Comparison of ENCODE assay signal across 8 mouse cellular contexts in the genomic region with DNA sequence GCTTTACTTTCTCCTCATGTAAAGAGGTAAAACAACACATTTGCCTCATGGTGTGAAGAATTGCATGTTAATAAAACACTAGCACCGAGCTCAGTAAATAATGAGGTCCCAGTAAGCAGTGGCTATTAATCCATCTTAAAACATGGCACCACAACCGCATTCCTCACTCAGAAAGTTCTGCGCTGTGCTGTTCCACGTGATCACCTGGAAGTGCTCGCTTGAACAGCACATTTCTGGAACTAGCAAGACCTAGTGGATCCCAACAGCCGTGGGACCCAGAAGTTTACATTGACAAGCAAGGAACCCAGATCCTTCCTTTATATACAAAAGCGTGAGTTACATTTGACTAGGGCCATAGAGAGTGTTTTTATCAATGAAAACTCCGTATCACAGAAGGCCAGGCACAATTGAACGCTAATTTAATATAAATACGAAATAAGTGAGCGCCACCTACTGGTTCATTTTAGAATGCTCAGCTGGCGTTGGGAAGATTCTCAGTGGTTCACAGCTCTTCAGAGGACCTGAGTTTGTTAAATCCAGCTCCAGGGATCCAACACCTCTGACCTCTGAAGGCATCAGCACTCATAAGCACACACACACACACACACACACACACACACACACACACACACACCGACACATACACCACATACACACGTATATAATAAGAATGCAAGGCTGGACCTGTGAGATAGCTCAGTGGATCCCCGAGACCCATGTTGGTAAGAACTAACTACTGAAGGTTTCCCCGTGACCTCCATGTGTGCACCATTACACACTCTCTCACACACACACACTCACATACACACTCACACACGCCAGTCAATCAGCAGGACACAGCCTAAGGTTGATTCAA. TPM values are rescaled to one million over a fixed set of nuclear protein-coding genes. Genes with fewer than 3 reads are reported as not detected.
A peak's percentile ranks its signal among the peaks of the same experiment; 100 is the strongest.
DNase-seq lines count a peak whose midpoint lies in the region; ATAC-seq and TF ChIP-seq lines count a peak whose summit lies in the region.

No protein-coding gene starts in this region.

- DNase-seq in heart, postnatal 25 days (ENCODE audit: low spot score), result no peak
- peak; percentile 20 for DNase-seq in adrenal gland, postnatal 25 days
- DNase-seq in hindbrain, postnatal 0 days (ENCODE audit: low spot score), result peak; percentile 88
- DNase-seq in thymus, postnatal 0 days (ENCODE audit: low spot score), result peak; percentile 63

- H3K9me3 ChIP-seq in heart, embryonic 11.5 days (replicated peaks; ENCODE audit: control insufficient read depth, low read length), result no peaks in the 10 kb centered on the region
- no peaks in the 10 kb centered on the region for H3K9me3 ChIP-seq in forebrain, embryonic 12.5 days
- H3K9me3 ChIP-seq in hindbrain, postnatal 0 days (ENCODE audit: low read length), result no peaks in the 10 kb centered on the region
- no peaks in the 10 kb centered on the region for H3K9me3 ChIP-seq in limb, embryonic 13.5 days
- no peaks in the 10 kb centered on the region for H3K9me3 ChIP-seq in midbrain, embryonic 12.5 days

- peak overlapping the region; percentile 42 for H3K4me2 ChIP-seq in heart, embryonic 11.5 days
- peak overlapping the region; percentile 32 for H3K4me2 ChIP-seq in forebrain, embryonic 12.5 days
- peak overlapping the region; percentile 41 for H3K4me2 ChIP-seq in hindbrain, postnatal 0 days (ENCODE audit: low read depth, low read length)
- peak overlapping the region; percentile 52 for H3K4me2 ChIP-seq in limb, embryonic 13.5 days (replicated peaks)
- H3K4me2 ChIP-seq in midbrain, embryonic 12.5 days (replicated peaks), result peak overlapping the region; percentile 33

- H3K4me1 ChIP-seq in heart, embryonic 11.5 days (ENCODE audit: control insufficient read depth, insufficient read depth, low read length), result no peaks in the 10 kb centered on the region
- peaks cover 5% of the 10 kb centered on the region; the same call in 1 of the 2 replicates for H3K4me1 ChIP-seq in forebrain, embryonic 12.5 days
- H3K4me1 ChIP-seq in hindbrain, postnatal 0 days (ENCODE audit: insufficient read depth, low read length), result 0 out of 2 replicates have a peak, but pooled peaks cover 4% of the 10 kb centered on the region
- peaks cover 8% of the 10 kb centered on the region for H3K4me1 ChIP-seq in limb, embryonic 13.5 days
- H3K4me1 ChIP-seq in midbrain, embryonic 12.5 days, result peaks cover 5% of the 10 kb centered on the region; the same call in 1 of the 2 replicates

- H3K9ac ChIP-seq in heart, embryonic 11.5 days (ENCODE audit: low read depth, low read length), result no peak overlapping the region
- no peak overlapping the region for H3K9ac ChIP-seq in forebrain, embryonic 12.5 days
- no peak overlapping the region for H3K9ac ChIP-seq in hindbrain, postnatal 0 days (replicated peaks; ENCODE audit: low read length)
- H3K9ac ChIP-seq in limb, embryonic 13.5 days, result no peak overlapping the region
- no peak overlapping the region for H3K9ac ChIP-seq in midbrain, embryonic 12.5 days (replicated peaks)

- no peaks in the 10 kb centered on the region for H3K36me3 ChIP-seq in heart, embryonic 11.5 days (ENCODE audit: control insufficient read depth, insufficient read depth, low read length)
- no peaks in the 10 kb centered on the region for H3K36me3 ChIP-seq in forebrain, embryonic 12.5 days (replicated peaks)
- no peaks in the 10 kb centered on the region for H3K36me3 ChIP-seq in hindbrain, postnatal 0 days (ENCODE audit: insufficient read depth, low read length)
- no peaks in the 10 kb centered on the region for H3K36me3 ChIP-seq in limb, embryonic 13.5 days
- H3K36me3 ChIP-seq in midbrain, embryonic 12.5 days, result no peaks in the 10 kb centered on the region

- no peaks in the 10 kb centered on the region for H3K27me3 ChIP-seq in heart, embryonic 11.5 days (ENCODE audit: control insufficient read depth, insufficient read depth, low read length)
- 0 out of 2 replicates have a peak, but pooled peaks cover 3% of the 10 kb centered on the region for H3K27me3 ChIP-seq in forebrain, embryonic 12.5 days
- H3K27me3 ChIP-seq in hindbrain, postnatal 0 days (ENCODE audit: insufficient read depth, low read length), result no peaks in the 10 kb centered on the region
- no peaks in the 10 kb centered on the region for H3K27me3 ChIP-seq in limb, embryonic 13.5 days
- no peaks in the 10 kb centered on the region for H3K27me3 ChIP-seq in midbrain, embryonic 12.5 days

- H3K27ac ChIP-seq in heart, embryonic 11.5 days (ENCODE audit: low read depth, low read length), result no peak overlapping the region
- H3K27ac ChIP-seq in forebrain, embryonic 12.5 days, result no peak overlapping the region
- H3K27ac ChIP-seq in hindbrain, postnatal 0 days, result no peak overlapping the region
- H3K27ac ChIP-seq in limb, embryonic 13.5 days, result no peak overlapping the region
- H3K27ac ChIP-seq in midbrain, embryonic 12.5 days (replicated peaks), result no peak overlapping the region

- WGBS in heart, embryonic 11.5 days (ENCODE audit: insufficient replicate concordance), result 38% methylated on average over 17 of the region's 17 CpGs
- WGBS in forebrain, embryonic 12.5 days, result 36% methylated on average over 17 of the region's 17 CpGs
- WGBS in hindbrain, postnatal 0 days, result 32% methylated on average over 17 of the region's 17 CpGs
- 30% methylated on average over 17 of the region's 17 CpGs for WGBS in limb, embryonic 13.5 days
- WGBS in midbrain, embryonic 12.5 days, result 38% methylated on average over 17 of the region's 17 CpGs

- no peak for ATAC-seq in heart, embryonic 11.5 days (replicated peaks; ENCODE audit: insufficient number of reproducible peaks, low FRiP score, low TSS enrichment)
- peak; percentile 42; the same call in 1 of the 2 replicates for ATAC-seq in forebrain, embryonic 12.5 days (ENCODE audit: low FRiP score)
- ATAC-seq in hindbrain, postnatal 0 days, result peak; percentile 36; the same call in 1 of the 2 replicates
- ATAC-seq in limb, embryonic 13.5 days (ENCODE audit: low FRiP score, low read depth), result no peak
- peak; percentile 50 for ATAC-seq in midbrain, embryonic 12.5 days (ENCODE audit: low FRiP score, low read depth)

- peak; percentile 73 for TF ChIP-seq CTCF in hindbrain, postnatal 0 days (IDR thresholded peaks at IDR 0.05; ENCODE audit: low read depth)

- intact Hi-C loops in heart, postnatal 25 days (cut with DNase I), result no loop called here

- no peak overlapping the region for H3K4me3 ChIP-seq in heart, embryonic 11.5 days (ENCODE audit: low read depth, low read length)
- no peak overlapping the region for H3K4me3 ChIP-seq in forebrain, embryonic 12.5 days (replicated peaks)
- H3K4me3 ChIP-seq in hindbrain, postnatal 0 days (ENCODE audit: low read length), result no peak overlapping the region
- H3K4me3 ChIP-seq in limb, embryonic 13.5 days, result peak overlapping the region; percentile 25
- no peak overlapping the region for H3K4me3 ChIP-seq in midbrain, embryonic 12.5 days

RNA-seq across cellular contexts. Expression of a gene that starts 25.5 kb away (rescaled TPM):
- polyA plus RNA-seq in heart, embryonic 11.5 days (2014; fragmentation: Nextera tagmentation; extraction: Ambion mirVana), result 538 and 603 TPM in 2 replicates
- 100 to 1,000 TPM; 397 to 416 TPM for total RNA-seq in heart, postnatal 25 days (2021)
- total RNA-seq in adrenal gland, postnatal 25 days (2021), result 598 and 671 TPM in 2 replicates
- polyA plus RNA-seq in forebrain, embryonic 12.5 days (2016; fragmentation: Nextera tagmentation; extraction: Ambion mirVana), result 512 and 565 TPM in 2 replicates
- total RNA-seq in hindbrain, postnatal 0 days (2014; rRNA removed), result 897 and 958 TPM in 2 replicates
- polyA plus RNA-seq in hindbrain, postnatal 0 days (2015; fragmentation: Nextera tagmentation; extraction: Ambion mirVana), result 324 and 342 TPM in 2 replicates
- 706 and 735 TPM in 2 replicates for polyA plus RNA-seq in limb, embryonic 13.5 days (2015; fragmentation: Nextera tagmentation; extraction: Ambion mirVana)
- 503 and 506 TPM in 2 replicates for polyA plus RNA-seq in midbrain, embryonic 12.5 days (2016; fragmentation: Nextera tagmentation; extraction: Ambion mirVana)
- 988 and 1,015 TPM in 2 replicates for polyA plus RNA-seq in thymus, postnatal 0 days (2015; fragmentation: Nextera tagmentation; extraction: Ambion mirVana)

RNA-seq across cellular contexts. Expression of a gene that starts 42.5 kb away (rescaled TPM):
- 3.3 and 3.7 TPM in 2 replicates for polyA plus RNA-seq in heart, embryonic 11.5 days (2014; fragmentation: Nextera tagmentation; extraction: Ambion mirVana)
- 10 to 100 TPM; 17.8 to 20.4 TPM for total RNA-seq in heart, postnatal 25 days (2021)
- 48.6 and 53.0 TPM in 2 replicates for total RNA-seq in adrenal gland, postnatal 25 days (2021)
- polyA plus RNA-seq in forebrain, embryonic 12.5 days (2016; fragmentation: Nextera tagmentation; extraction: Ambion mirVana), result 6.2 and 6.8 TPM in 2 replicates
- 42.1 and 43.3 TPM in 2 replicates for total RNA-seq in hindbrain, postnatal 0 days (2014; rRNA removed)
- polyA plus RNA-seq in hindbrain, postnatal 0 days (2015; fragmentation: Nextera tagmentation; extraction: Ambion mirVana), result 5.5 and 7.1 TPM in 2 replicates
- 7.8 and 8.7 TPM in 2 replicates for polyA plus RNA-seq in limb, embryonic 13.5 days (2015; fragmentation: Nextera tagmentation; extraction: Ambion mirVana)
- polyA plus RNA-seq in midbrain, embryonic 12.5 days (2016; fragmentation: Nextera tagmentation; extraction: Ambion mirVana), result 5.4 and 6.2 TPM in 2 replicates
- 3.5 and 5.5 TPM in 2 replicates for polyA plus RNA-seq in thymus, postnatal 0 days (2015; fragmentation: Nextera tagmentation; extraction: Ambion mirVana)

RNA-seq across cellular contexts. Expression of a gene that starts 51.3 kb away (rescaled TPM):
- 0.43 and 0.70 TPM in 2 replicates for polyA plus RNA-seq in heart, embryonic 11.5 days (2014; fragmentation: Nextera tagmentation; extraction: Ambion mirVana)
- 10 to 100 TPM; 15.7 to 23.2 TPM for total RNA-seq in heart, postnatal 25 days (2021)
- total RNA-seq in adrenal gland, postnatal 25 days (2021), result 16.9 and 17.6 TPM in 2 replicates
- polyA plus RNA-seq in forebrain, embryonic 12.5 days (2016; fragmentation: Nextera tagmentation; extraction: Ambion mirVana), result 0.76 and 1.00 TPM in 2 replicates
- 4.0 and 7.7 TPM in 2 replicates for total RNA-seq in hindbrain, postnatal 0 days (2014; rRNA removed)
- polyA plus RNA-seq in hindbrain, postnatal 0 days (2015; fragmentation: Nextera tagmentation; extraction: Ambion mirVana), result 3.7 TPM in 2 replicates
- 1.0 and 1.2 TPM in 2 replicates for polyA plus RNA-seq in limb, embryonic 13.5 days (2015; fragmentation: Nextera tagmentation; extraction: Ambion mirVana)
- 1.3 and 1.4 TPM in 2 replicates for polyA plus RNA-seq in midbrain, embryonic 12.5 days (2016; fragmentation: Nextera tagmentation; extraction: Ambion mirVana)
- 1.1 and 2.1 TPM in 2 replicates for polyA plus RNA-seq in thymus, postnatal 0 days (2015; fragmentation: Nextera tagmentation; extraction: Ambion mirVana)

RNA-seq across cellular contexts. Expression of a gene that starts 51.8 kb away (rescaled TPM):
- 2.9 and 4.0 TPM in 2 replicates for polyA plus RNA-seq in heart, embryonic 11.5 days (2014; fragmentation: Nextera tagmentation; extraction: Ambion mirVana)
- 1 to 10 TPM; 2.0 to 3.2 TPM for total RNA-seq in heart, postnatal 25 days (2021)
- 2.3 and 3.6 TPM in 2 replicates for total RNA-seq in adrenal gland, postnatal 25 days (2021)
- polyA plus RNA-seq in forebrain, embryonic 12.5 days (2016; fragmentation: Nextera tagmentation; extraction: Ambion mirVana), result 6.8 and 9.4 TPM in 2 replicates
- 20.1 and 26.4 TPM in 2 replicates for total RNA-seq in hindbrain, postnatal 0 days (2014; rRNA removed)
- 5.7 and 6.0 TPM in 2 replicates for polyA plus RNA-seq in hindbrain, postnatal 0 days (2015; fragmentation: Nextera tagmentation; extraction: Ambion mirVana)
- 3.1 and 4.9 TPM in 2 replicates for polyA plus RNA-seq in limb, embryonic 13.5 days (2015; fragmentation: Nextera tagmentation; extraction: Ambion mirVana)
- 7.6 and 8.3 TPM in 2 replicates for polyA plus RNA-seq in midbrain, embryonic 12.5 days (2016; fragmentation: Nextera tagmentation; extraction: Ambion mirVana)
- 7.6 and 8.8 TPM in 2 replicates for polyA plus RNA-seq in thymus, postnatal 0 days (2015; fragmentation: Nextera tagmentation; extraction: Ambion mirVana)

Comparison
In these comparisons a context has a peak if more than half of its experiments do, and no peak if none do; other contexts are left out.
1. ATAC-seq: peak in forebrain, embryonic 12.5 days (single experiment), hindbrain, postnatal 0 days (single experiment) and midbrain, embryonic 12.5 days (single experiment); none in heart, embryonic 11.5 days (single experiment) and limb, embryonic 13.5 days (single experiment).
2. Peak in every context shown above with its lines, with median percentiles within 50 percentile points of each other: H3K4me2 ChIP-seq.